Mouse (Mus musculus) gonadal fat pad, adult 2 months (tissue): ENCODE measurements around the gene Tsr2. TPM values are rescaled to one million over a fixed set of nuclear protein-coding genes. Genes with fewer than 3 reads are reported as not detected.
A peak's percentile ranks its signal among the peaks of the same experiment; 100 is the strongest.

ENCODE experiments used
- DNase-seq: peaks from one replicate; pipeline ENCODE4 v3.0.0-alpha.2; 2012; ENCODE audit warnings: low read depth
- polyA plus RNA-seq: library from polyadenylated mRNA; depleted of rRNA; stranded (reverse); fragments of >200 nt; gene quantifications from 2 replicates; pipeline ENCODE4 v1.2.3, GENCODE M21; 2012; rRNA removed

The Tsr2 gene
- 9.7 and 11.1 TPM in 2 replicates for polyA plus RNA-seq

- DNase-seq = peak; percentile 5
Measured at GRCm38 (mm10) chrX:151096171-151097058, at the start of gene Tsr2. Tsr2 (minus strand) TSS chrX:151096543.

- no peak for DNase-seq
Measured at GRCm38 (mm10) chrX:151132785-151133184, 36.4 kb upstream of the Tsr2 start.

- no peak for DNase-seq
Measured at GRCm38 (mm10) chrX:151130493-151130892, 34.1 kb upstream of the Tsr2 start.

- DNase-seq = no peak
Measured at GRCm38 (mm10) chrX:151123933-151124332, 27.6 kb upstream of the Tsr2 start.

DNA sequence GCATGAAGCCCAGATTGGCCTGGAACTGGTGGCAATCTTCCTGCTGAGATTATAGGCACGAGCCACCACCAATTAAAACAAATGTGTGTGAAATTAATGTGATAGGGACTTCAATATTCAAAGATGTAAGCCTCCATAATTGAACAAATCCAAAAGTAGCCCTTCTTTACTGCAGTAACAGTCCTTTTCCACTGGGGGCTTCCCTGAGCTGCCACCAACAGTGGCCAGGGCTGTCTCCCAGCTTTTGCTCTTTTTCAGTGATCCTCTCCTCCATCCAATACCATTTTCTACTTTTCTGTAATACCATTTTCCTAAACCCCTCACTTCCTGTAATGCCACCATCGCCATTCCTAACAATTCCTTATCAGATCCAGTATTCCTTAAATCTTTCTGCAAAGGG lies 21.1 kb upstream of the Tsr2 start:
- DNase-seq = no peak

GRCm38 (mm10) chrX:151116795-151117194 lies 20.5 kb upstream of the Tsr2 start:
- no peak for DNase-seq

DNA sequence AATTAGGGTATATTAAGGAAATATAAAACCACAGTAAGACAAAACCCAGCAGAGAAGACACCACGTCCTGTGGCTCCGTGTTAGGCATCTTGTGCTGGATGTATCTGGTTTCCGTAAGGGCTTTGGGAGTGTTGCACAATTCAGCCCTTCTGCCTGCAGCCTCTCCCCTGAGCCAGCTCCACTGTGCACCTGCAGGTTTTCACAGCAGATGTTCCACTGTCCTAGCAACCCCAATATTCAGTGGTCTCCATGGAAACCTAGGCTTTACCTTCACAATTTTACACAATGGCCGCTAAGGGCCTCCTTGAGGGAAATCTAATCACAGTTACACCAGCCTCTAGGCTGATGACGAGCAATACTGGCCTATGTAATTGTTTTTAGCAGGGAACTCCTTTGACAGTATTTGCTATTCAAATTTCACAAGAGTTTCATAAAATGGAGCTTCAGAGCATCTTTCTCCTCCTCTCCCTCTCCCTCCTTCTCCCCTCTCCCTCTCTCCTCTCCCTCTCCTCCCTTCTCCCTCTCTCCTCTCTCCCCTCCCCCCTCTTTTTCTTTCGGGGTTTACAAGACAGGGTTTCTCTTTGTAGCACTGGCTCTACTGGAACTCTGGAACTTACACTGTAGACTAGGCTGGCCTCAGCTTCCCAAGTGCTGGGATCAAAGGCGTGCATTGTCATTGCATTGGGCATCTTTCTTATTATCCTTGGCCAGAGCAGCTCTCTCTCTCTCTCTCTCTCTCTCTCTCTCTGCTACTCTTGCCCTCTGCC lies 11.1 kb upstream of the Tsr2 start:
- no peak for DNase-seq

DNA sequence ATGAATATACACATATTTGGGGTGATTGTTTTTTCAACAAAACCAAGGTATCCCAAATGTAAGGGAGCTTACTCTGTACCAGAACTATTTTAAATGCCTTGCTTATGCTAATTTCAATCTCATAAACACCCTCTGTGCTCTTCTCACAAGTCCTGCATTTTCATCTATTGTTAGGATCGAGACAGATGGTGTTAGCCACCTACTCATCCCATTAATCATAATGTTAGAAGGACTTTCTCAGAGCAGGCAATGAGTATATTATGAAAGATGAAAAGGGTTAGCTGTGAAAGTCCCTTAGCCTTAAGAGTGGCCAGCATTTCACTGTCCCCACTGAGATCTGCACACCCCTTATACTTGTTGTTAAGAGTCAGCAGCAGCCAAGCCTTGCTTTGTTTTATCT lies 8.9 kb downstream of the Tsr2 start:
- no peak for DNase-seq

- DNase-seq = no peak
Measured at GRCm38 (mm10) chrX:151085599-151085998, 10.7 kb downstream of the Tsr2 start.

DNA sequence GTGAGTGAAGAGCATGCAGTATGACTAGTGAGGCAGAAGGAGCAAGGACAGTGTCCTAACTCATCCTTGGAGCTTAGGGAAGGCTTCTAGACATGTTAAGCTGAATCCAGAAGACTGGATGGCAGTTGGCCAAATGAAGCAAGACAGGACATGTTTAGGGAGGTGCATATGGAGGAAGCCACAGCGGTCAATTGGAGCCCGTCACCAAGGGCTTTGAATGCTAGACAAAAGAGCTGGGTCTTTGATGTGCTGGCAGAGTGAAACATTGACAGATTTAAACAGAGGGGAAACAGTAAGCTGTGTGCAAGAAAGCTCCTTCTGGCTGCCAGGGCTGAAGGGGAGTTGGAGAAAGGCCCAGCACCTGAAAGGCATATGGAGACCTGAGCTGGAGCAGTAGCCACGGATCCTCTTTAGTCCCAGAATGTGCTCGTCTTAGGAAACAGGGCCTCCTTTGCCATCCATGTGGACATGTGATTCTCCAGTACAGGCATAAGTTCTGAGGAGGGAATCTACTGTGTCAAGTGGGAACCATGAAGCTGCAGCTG lies 19.3 kb downstream of the Tsr2 start:
- DNase-seq = peak; percentile 13

- no peak for DNase-seq
Measured at GRCm38 (mm10) chrX:151076007-151076406, 20.3 kb downstream of the Tsr2 start.

- DNase-seq = no peak
Measured at GRCm38 (mm10) chrX:151067876-151068275, 28.5 kb downstream of the Tsr2 start.

DNA sequence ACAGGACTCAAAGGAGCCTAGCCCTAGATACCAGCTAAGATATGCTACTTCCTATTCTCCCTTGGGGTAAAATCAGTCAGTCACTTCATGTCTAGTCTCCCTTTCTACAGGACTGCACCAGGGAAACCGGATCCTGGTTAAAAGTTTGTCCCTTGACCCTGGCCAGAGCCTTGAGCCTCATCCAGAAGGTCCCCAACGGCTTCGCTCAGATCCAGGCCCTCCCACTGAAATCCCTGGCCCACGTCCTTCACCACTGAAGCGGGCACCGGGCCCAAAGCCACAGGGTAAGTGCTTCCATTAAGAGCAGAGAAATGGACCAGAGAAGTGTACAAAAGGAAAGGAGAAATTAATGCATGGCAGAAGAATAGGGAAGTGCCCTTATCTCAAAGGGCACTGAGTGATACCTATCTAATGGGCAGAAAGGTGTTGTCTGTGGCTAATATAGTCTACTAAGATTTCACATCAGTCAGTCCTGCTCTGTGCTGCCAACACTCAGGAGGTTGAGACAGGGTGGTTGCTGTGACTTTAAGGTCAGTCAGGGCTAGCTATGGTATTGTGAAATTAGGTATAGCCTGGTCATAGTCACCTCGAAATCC lies 30.2 kb downstream of the Tsr2 start:
- DNase-seq = no peak

DNA sequence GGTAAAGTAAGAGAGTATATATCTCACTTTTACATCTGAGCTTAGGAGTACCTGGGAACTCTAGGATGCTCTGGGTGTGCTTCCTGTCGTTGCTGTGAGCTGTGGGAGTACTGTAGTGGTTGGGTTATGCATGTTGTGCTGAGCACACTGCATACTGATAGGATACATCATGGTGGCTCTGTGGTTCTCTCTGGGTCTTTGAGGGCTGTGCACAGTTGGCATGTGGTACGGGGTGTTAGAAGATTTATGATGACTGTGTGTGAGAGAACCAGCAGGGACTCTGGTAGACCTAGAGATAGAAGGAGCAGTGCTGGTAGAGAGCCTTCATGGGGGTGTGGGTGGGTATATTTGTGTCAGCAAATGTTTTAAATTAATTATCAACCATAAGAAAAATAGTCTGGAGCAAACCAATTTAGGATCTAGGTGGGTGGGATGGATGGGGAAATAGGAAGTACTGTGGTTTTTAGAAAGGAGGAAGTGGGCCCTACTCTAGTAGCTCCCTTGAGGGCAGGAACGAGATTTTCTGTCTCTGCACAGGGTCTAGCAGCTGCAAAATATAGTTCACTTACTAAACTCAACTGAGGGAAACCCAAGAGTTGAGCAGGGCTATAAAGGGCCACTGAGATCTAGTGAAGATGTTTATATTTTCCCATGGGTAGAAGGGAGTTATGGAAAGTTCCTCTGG lies 34.6 kb downstream of the Tsr2 start:
- no peak for DNase-seq

- DNase-seq = no peak
Measured at GRCm38 (mm10) chrX:151059346-151059745, 37.0 kb downstream of the Tsr2 start.

GRCm38 (mm10) chrX:151055559-151055958 lies 40.8 kb downstream of the Tsr2 start:
- DNase-seq = no peak

GRCm38 (mm10) chrX:151054489-151054888 lies 41.9 kb downstream of the Tsr2 start:
- DNase-seq = no peak

DNA sequence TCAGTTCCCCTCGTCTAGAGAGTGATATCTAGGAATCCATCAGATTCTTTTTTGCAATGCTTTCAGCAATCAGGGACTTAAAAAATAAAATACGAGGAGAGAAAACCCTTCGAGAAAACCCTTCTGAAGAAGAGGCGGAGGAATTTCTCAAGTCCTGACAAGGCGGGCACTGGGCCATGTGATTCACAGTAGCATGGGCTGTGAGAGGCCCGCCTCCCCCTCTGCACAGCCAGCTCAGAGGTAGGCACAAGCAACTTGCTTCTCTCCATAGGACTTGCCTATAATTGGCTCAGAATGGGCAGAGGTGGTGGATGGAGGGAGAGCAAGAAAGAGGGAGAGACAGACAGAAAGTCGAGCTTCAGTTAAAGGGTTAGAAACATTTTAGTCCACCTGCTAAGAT lies 46.0 kb downstream of the Tsr2 start:
- DNase-seq = no peak

DNA sequence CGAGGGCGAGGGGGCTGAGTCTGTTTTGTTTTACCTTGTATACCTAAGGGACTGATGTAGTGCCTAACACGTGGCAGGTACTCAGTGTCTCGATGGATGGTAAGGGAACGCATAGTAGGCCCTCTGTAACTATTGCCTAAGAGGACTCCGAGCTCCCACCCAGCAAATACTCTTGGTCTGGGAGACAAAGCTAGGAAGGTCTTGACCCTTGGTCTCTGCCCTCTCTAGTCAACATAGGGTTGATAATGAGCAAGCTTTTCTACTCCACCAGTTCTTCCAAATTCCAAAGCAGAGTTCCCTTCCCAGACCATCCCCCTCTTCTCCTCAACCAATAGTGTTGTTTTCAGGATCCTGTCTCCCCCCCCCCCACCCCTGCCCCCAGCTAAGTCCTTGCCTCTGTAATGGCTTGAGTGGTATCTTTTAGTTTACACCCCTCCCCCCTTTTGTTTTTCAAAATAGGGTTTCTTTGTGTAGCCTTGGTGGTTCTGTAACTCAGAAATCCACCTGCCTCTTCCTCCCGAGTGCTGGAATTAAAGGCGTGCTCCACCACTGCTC lies 46.6 kb downstream of the Tsr2 start:
- DNase-seq = no peak

GRCm38 (mm10) chrX:151047431-151048058 lies 48.8 kb downstream of the Tsr2 start:
- no peak for DNase-seq
